Mouse (Mus musculus) liver, embryonic 11.5 days (tissue): Measurements from ENCODE around the gene Casp12. TPM values are rescaled to one million over a fixed set of nuclear protein-coding genes. Genes with fewer than 3 reads are reported as not detected.

Source experiments
- ATAC-seq: fragments of 200-750 bp; cut with Nextera tagmentation; replicated peaks from 2 replicates; pipeline ENCODE4 v1.8.0; 2017; ENCODE audit warnings: moderate number of reproducible peaks, mild to moderate bottlenecking, moderate TSS enrichment, moderate library complexity; ENCODE audit not compliant: low FRiP score
- DNase-seq: peaks from one replicate; pipeline ENCODE4 v3.0.0-alpha.2; 2017; ENCODE audit warnings: low spot score
- H3K27ac ChIP-seq: fragments of 300-500 bp; sonication (generic); 2 replicates; pipeline ENCODE4 v1.5.1; 2014; ENCODE audit warnings: mild to moderate bottlenecking, low read depth, low read length, control low read depth
- H3K27me3 ChIP-seq: fragments of 300-500 bp; sonication (generic); replicated peaks from 2 replicates; pipeline ENCODE4 v1.6.1; 2014; ENCODE audit warnings: low read length, mixed read lengths; ENCODE audit not compliant: control insufficient read depth, insufficient read depth
- H3K36me3 ChIP-seq: fragments of 300-500 bp; sonication (generic); 2 replicates; pipeline ENCODE4 v1.6.1; 2014; ENCODE audit warnings: mild to moderate bottlenecking, low read length, moderate library complexity, mixed read lengths; ENCODE audit not compliant: control insufficient read depth, insufficient read depth
- H3K4me1 ChIP-seq: fragments of 300-500 bp; sonication (generic); replicated peaks from 2 replicates; pipeline ENCODE4 v1.6.1; 2014; ENCODE audit warnings: low read length, mixed read lengths; ENCODE audit not compliant: control insufficient read depth, insufficient read depth
- H3K4me2 ChIP-seq: fragments of 300-500 bp; sonication (generic); 2 replicates; pipeline ENCODE4 v1.6.1; 2014; ENCODE audit warnings: mild to moderate bottlenecking, control low read depth, moderate library complexity
- H3K4me3 ChIP-seq: fragments of 300-500 bp; sonication (generic); 2 replicates; pipeline ENCODE4 v1.5.1; 2014; ENCODE audit warnings: low read depth, low read length, control low read depth
- H3K9ac ChIP-seq: fragments of 300-500 bp; sonication (generic); 2 replicates; pipeline ENCODE4 v1.6.1; 2014; ENCODE audit warnings: low read depth, low read length, control low read depth
- H3K9me3 ChIP-seq: fragments of 300-500 bp; sonication (generic); 2 replicates; pipeline ENCODE4 v1.6.1; 2016; ENCODE audit warnings: low read length, inconsistent platforms, mixed read lengths; ENCODE audit not compliant: control insufficient read depth
- WGBS: fragments of 180-500 bp; shearing (Covaris S2); extraction: QIAGEN DNeasy Blood & Tissue Kit; methylation state at CpG from one replicate; pipeline ENCODE4 v1.1.7; 2014; 5-methylcytosine and 5-hydroxymethylcytosine counted together
- polyA plus RNA-seq: library from polyadenylated mRNA; unstranded; fragments of >200 nt; fragmentation: Nextera tagmentation; extraction: Ambion mirVana; gene quantifications from 2 replicates; pipeline ENCODE4 v1.2.1, GENCODE M21; 2014

Casp12 gene
- polyA plus RNA-seq, 1 experiment from 2014 or later, result 0.11 TPM

DNA sequence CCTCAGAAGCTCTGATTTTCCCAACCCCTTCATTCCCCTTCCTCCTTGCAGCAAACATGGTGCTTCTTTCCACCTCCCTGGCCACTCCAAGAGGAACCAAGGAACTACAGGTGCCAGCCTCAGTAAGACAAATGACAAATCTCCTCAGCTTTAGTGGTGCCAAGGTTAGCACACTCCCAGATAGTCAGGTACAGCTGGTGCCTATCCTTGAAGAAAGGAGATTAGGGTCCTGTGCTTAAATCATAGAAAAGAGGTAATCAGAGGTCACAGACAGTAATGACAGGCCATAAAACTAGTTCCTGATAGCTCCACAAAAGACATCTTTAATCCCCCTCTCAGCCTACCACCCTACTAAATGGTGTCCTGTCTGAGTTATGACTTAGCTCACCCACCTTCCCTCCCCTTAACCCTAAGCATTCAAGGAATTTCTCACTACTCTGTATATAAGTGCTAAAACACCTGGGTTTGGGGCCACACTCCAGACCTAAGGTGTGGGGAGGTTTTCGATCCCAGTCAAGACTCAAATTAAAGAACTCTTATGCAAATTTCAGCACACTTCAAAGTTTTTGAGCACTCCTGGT is 65.8 kb downstream of the Casp12 start:
- WGBS, result 79% methylated on average over 1 of the region's 1 CpGs
- H3K9ac ChIP-seq, result no peak overlapping the region
- H3K4me1 ChIP-seq, result no peaks in the 10 kb centered on the region
- H3K36me3 ChIP-seq, result no peaks in the 10 kb centered on the region
- DNase-seq (no peak), ATAC-seq (no peak)
- no peak overlapping the region for H3K4me3 ChIP-seq
- no peak overlapping the region for H3K4me2 ChIP-seq
- H3K27me3 ChIP-seq, result no peaks in the 10 kb centered on the region
- no peak overlapping the region for H3K27ac ChIP-seq
- H3K9me3 ChIP-seq, result no peaks in the 10 kb centered on the region

DNA sequence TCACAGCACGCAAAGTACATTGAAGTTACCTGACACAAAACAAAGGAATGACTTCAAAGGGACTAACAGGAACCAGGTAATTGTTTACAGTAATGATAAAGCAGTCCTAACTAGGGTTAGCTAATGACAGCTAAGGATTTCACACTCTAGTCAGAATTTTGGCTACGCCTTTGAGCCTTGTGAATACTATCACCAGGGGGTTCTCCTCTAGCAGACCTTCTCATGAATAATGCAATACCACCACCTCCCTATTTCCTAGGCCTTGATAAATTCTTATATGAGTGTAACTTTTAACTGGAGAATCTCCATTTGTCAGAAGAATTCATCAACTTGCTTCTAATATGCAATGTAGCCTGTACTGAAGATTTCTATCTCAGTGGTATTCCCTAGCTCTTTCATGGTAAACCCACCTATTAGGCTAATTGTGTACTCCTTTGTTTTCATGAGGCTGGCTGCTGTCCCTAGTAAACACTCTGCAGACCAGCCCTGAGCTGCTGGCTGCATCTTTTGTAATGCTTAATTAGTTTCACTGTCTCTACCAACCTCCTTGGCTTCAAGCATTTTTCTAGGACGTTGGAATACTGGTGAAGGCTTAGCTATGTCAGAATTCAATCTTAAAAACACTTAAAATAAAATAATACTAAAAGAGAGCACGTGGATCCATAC is 67.3 kb downstream of the Casp12 start:
- no peak for ATAC-seq
- 52% methylated on average over 4 of the region's 4 CpGs for whole genome bisulfite sequencing
- no peak overlapping the region for H3K4me2 ChIP-seq

DNA sequence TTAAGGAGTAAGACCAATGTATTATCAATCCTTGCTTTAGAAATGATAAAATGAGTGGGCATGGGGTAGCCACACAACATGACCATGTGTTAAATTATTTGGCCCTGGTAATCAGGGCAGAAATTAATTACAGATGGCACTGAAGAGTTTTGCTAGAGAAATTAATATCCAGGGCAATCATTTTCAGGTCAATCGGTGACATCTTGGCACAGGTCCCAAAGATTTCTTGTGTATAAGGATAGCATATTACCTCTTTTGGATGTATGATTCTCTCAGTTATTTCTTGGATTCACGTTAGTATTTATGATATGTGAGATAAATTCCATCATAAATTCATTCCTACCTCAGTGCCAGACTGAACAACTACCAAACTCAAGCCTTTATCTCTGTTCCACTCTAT is 72.6 kb downstream of the Casp12 start:
- WGBS, result 66% methylated on average over 2 of the region's 2 CpGs
- no peak overlapping the region for H3K9ac ChIP-seq
- no peak overlapping the region for H3K4me2 ChIP-seq
- H3K27me3 ChIP-seq, result no peaks in the 10 kb centered on the region
- H3K4me1 ChIP-seq, result no peaks in the 10 kb centered on the region
- no peaks in the 10 kb centered on the region for H3K9me3 ChIP-seq
- no peak for ATAC-seq
- H3K27ac ChIP-seq, result no peak overlapping the region
- DNase-seq, result no peak
- no peak overlapping the region for H3K4me3 ChIP-seq
- H3K36me3 ChIP-seq, result no peaks in the 10 kb centered on the region

More for the DNA sequence above, 67.3 kb downstream of the Casp12 start:
- Histone ChIP-seq H3K36me3 (no peaks in the 10 kb centered on the region), H3K9me3 (no peaks in the 10 kb centered on the region), H3K9ac (no peak overlapping the region), H3K27me3 (no peaks in the 10 kb centered on the region), H3K27ac (no peak overlapping the region), H3K4me3 (no peak overlapping the region), H3K4me1 (no peaks in the 10 kb centered on the region)
- DNase-seq, result no peak

Other genes with a start within 250 kb of the Casp12 start
- 2.2 and 2.5 TPM in 2 replicates for gene Casp1, start 46.9 kb upstream of the Casp12 start, polyA plus RNA-seq
- 0.73 and 0.78 TPM in 2 replicates for gene Casp4, start 36.6 kb upstream of the Casp12 start, polyA plus RNA-seq